Mouse (Mus musculus): ENCODE measurements around the gene Osbpl3. TPM values are rescaled to one million over a fixed set of nuclear protein-coding genes. Genes with fewer than 3 reads are reported as not detected.

Osbpl3 gene
- total RNA-seq, 1 experiment from 2014 or later, result 13.1 TPM

GRCm38 (mm10) chr6:50244126-50244525, 211.9 kb downstream of the Osbpl3 start:
- ATAC-seq (replicated peaks; ENCODE audit: low read depth, poor library complexity, severe bottlenecking), result no peak

Other genes with a start within 250 kb of the Osbpl3 start
- gene Gsdme, start 192.3 kb downstream of the Osbpl3 start, total RNA-seq (2017), result 6.6 and 9.5 TPM in 2 replicates
- 127 TPM in 2 replicates for gene Cycs, start 110.3 kb upstream of the Osbpl3 start, total RNA-seq (2017)
- 0.69 and 0.82 TPM in 2 replicates for gene 4921507P07Rik, start 140.4 kb upstream of the Osbpl3 start, total RNA-seq (2017)
- not detected in 2 replicates for gene Npvf, start 198.2 kb upstream of the Osbpl3 start, total RNA-seq (2017)